Comparison of ENCODE assay signal across 26 mouse cellular contexts in genomic region chr6:88889410-88890042, GRCm38 (mm10). TPM values are rescaled to one million over a fixed set of nuclear protein-coding genes. Genes with fewer than 3 reads are reported as not detected.
A peak's percentile ranks its signal among the peaks of the same experiment; 100 is the strongest.
DNase-seq lines count a peak whose midpoint lies in the region; ATAC-seq and TF ChIP-seq lines count a peak whose summit lies in the region.
"Had no signal": no experiment of that assay in that cellular context is flagged by ENCODE, and none has a peak within 500 bp of the region (broad histone marks: within the 10 kb centered on the region; RNA-seq: fewer than 3 reads in every experiment).

No protein-coding gene starts in this region.

- 75% methylated on average over 13 of the region's 13 CpGs for WGBS in intestine, postnatal 0 days
- 89% methylated on average over 13 of the region's 13 CpGs for WGBS in intestine, embryonic 15.5 days
- 73% methylated on average over 13 of the region's 13 CpGs for WGBS in liver, embryonic 16.5 days (ENCODE audit: insufficient replicate concordance)
- WGBS in midbrain, postnatal 0 days, result 95% methylated on average over 13 of the region's 13 CpGs

- H3K9me3 ChIP-seq in intestine, postnatal 0 days (ENCODE audit: control insufficient read depth), result no peaks in the 10 kb centered on the region
- H3K9me3 ChIP-seq in intestine, embryonic 15.5 days, result no peaks in the 10 kb centered on the region
- H3K9me3 ChIP-seq in liver, embryonic 16.5 days (replicated peaks; ENCODE audit: control insufficient read depth, low read length), result no peaks in the 10 kb centered on the region
- no peaks in the 10 kb centered on the region for H3K9me3 ChIP-seq in midbrain, postnatal 0 days (ENCODE audit: low read length)
- H3K9me3 ChIP-seq: embryonic facial prominence, embryonic 12.5 days; heart, embryonic 10.5 days; heart, embryonic 15.5 days; limb, embryonic 10.5 days; limb, embryonic 15.5 days; lung, embryonic 15.5 days; megakaryocyte, embryonic 14.5 days; midbrain, embryonic 12.5 days had no signal

- H3K4me1 ChIP-seq in intestine, postnatal 0 days (replicated peaks; ENCODE audit: control insufficient read depth, insufficient read depth, low read length), result no peaks in the 10 kb centered on the region
- 0 out of 2 replicates have a peak, but pooled peaks cover under 1% of the 10 kb centered on the region for H3K4me1 ChIP-seq in intestine, embryonic 15.5 days (replicated peaks)
- H3K4me1 ChIP-seq in liver, embryonic 16.5 days (ENCODE audit: control insufficient read depth, low read depth, low read length), result peaks cover 14% of the 10 kb centered on the region
- H3K4me1 ChIP-seq in midbrain, postnatal 0 days (ENCODE audit: insufficient read depth, low read length), result no peaks in the 10 kb centered on the region
- H3K4me1 ChIP-seq: embryonic facial prominence, embryonic 12.5 days; heart, embryonic 10.5 days; limb, embryonic 10.5 days; limb, embryonic 15.5 days; lung, embryonic 15.5 days; midbrain, embryonic 12.5 days had no signal

- 0 out of 2 replicates have a peak overlapping the region, but pooled peaks have one; percentile 21 for H3K4me2 ChIP-seq in intestine, postnatal 0 days (replicated peaks; ENCODE audit: low read depth)
- H3K4me2 ChIP-seq in intestine, embryonic 15.5 days (replicated peaks), result no peak overlapping the region
- no peak overlapping the region for H3K4me2 ChIP-seq in liver, embryonic 16.5 days (ENCODE audit: low read depth, low read length)
- H3K4me2 ChIP-seq in midbrain, postnatal 0 days (ENCODE audit: low read depth, low read length, poor library complexity, severe bottlenecking), result no peak overlapping the region
- H3K4me2 ChIP-seq: embryonic facial prominence, embryonic 12.5 days; heart, embryonic 15.5 days; limb, embryonic 15.5 days; lung, embryonic 15.5 days; midbrain, embryonic 12.5 days had no signal

- peak; percentile 50 for ATAC-seq in intestine, postnatal 0 days
- no peak for ATAC-seq in intestine, embryonic 15.5 days
- peak; percentile 60; the same call in 1 of the 2 replicates for ATAC-seq in liver, embryonic 16.5 days (ENCODE audit: low read depth)
- ATAC-seq in midbrain, postnatal 0 days (ENCODE audit: low FRiP score), result no peak
- ATAC-seq: forebrain, embryonic 14.5 days; hindbrain, embryonic 16.5 days had no signal

- H3K9ac ChIP-seq in intestine, postnatal 0 days (ENCODE audit: low read depth, low read length), result no peak overlapping the region
- H3K9ac ChIP-seq in intestine, embryonic 15.5 days, result no peak overlapping the region
- no peak overlapping the region for H3K9ac ChIP-seq in liver, embryonic 16.5 days (ENCODE audit: low read depth, low read length)
- H3K9ac ChIP-seq in midbrain, postnatal 0 days (replicated peaks; ENCODE audit: low read length, poor library complexity, severe bottlenecking), result no peak overlapping the region
- H3K9ac ChIP-seq: embryonic facial prominence, embryonic 12.5 days; heart, embryonic 15.5 days; limb, embryonic 15.5 days; lung, embryonic 15.5 days; midbrain, embryonic 12.5 days had no signal

- H3K36me3 ChIP-seq in intestine, postnatal 0 days (ENCODE audit: control insufficient read depth, insufficient read depth), result peaks cover 74% of the 10 kb centered on the region
- peaks cover 72% of the 10 kb centered on the region for H3K36me3 ChIP-seq in intestine, embryonic 15.5 days
- H3K36me3 ChIP-seq in liver, embryonic 16.5 days (ENCODE audit: control insufficient read depth, insufficient read depth), result peaks cover 94% of the 10 kb centered on the region
- peaks cover 18% of the 10 kb centered on the region for H3K36me3 ChIP-seq in midbrain, postnatal 0 days (ENCODE audit: insufficient read depth, low read length)

- H3K4me3 ChIP-seq in intestine, postnatal 0 days (ENCODE audit: low read depth, low read length), result no peak overlapping the region
- no peak overlapping the region for H3K4me3 ChIP-seq in intestine, embryonic 15.5 days (replicated peaks)
- no peak overlapping the region for H3K4me3 ChIP-seq in liver, embryonic 16.5 days (ENCODE audit: low read depth, low read length)
- H3K4me3 ChIP-seq in midbrain, postnatal 0 days (ENCODE audit: low read depth, low read length), result no peak overlapping the region
- H3K4me3 ChIP-seq: embryonic facial prominence, embryonic 12.5 days; heart, embryonic 10.5 days; heart, embryonic 15.5 days; limb, embryonic 10.5 days; limb, embryonic 15.5 days; lung, embryonic 15.5 days; megakaryocyte, embryonic 14.5 days; midbrain, embryonic 12.5 days had no signal

- peak; percentile 41 for DNase-seq in lung, postnatal 36 days
- no peak for DNase-seq in lung, postnatal 10 days
- no peak for DNase-seq in midbrain, postnatal 0 days (ENCODE audit: low spot score)
- DNase-seq in layer of hippocampus, postnatal 36 days, result no peak
- DNase-seq: B cell, adult 2 months; cerebellum, adult 11-12 months; cerebellum, adult 9-11 months; embryo, embryonic 11 days; gastrocnemius, postnatal 25 days; heart, adult 11 months; kidney, adult 9 months; kidney, postnatal 10 days; right cerebral cortex, postnatal 14 days had no signal

- peak overlapping the region; percentile 80 for H3K27ac ChIP-seq in intestine, postnatal 0 days (ENCODE audit: low read depth, low read length)
- H3K27ac ChIP-seq in intestine, embryonic 15.5 days, result no peak overlapping the region
- peak overlapping the region; percentile 27 for H3K27ac ChIP-seq in liver, embryonic 16.5 days (ENCODE audit: low read length)
- H3K27ac ChIP-seq in midbrain, postnatal 0 days (ENCODE audit: low read depth, low read length), result no peak overlapping the region
- H3K27ac ChIP-seq: embryonic facial prominence, embryonic 12.5 days; heart, embryonic 10.5 days; heart, embryonic 15.5 days; limb, embryonic 10.5 days; limb, embryonic 15.5 days; lung, embryonic 15.5 days; midbrain, embryonic 12.5 days had no signal

- TF ChIP-seq CTCF in intestine, postnatal 0 days (IDR thresholded peaks at IDR 0.05; ENCODE audit: low read depth), result no peak
- no peak for TF ChIP-seq CTCF in midbrain, postnatal 0 days (IDR thresholded peaks at IDR 0.05)

- no peaks in the 10 kb centered on the region for H3K27me3 ChIP-seq in intestine, postnatal 0 days (replicated peaks; ENCODE audit: control insufficient read depth, insufficient read depth, low read length)
- no peaks in the 10 kb centered on the region for H3K27me3 ChIP-seq in intestine, embryonic 15.5 days (replicated peaks)
- no peaks in the 10 kb centered on the region for H3K27me3 ChIP-seq in liver, embryonic 16.5 days (ENCODE audit: control insufficient read depth, insufficient read depth, low read depth, low read length)
- H3K27me3 ChIP-seq in midbrain, postnatal 0 days (ENCODE audit: insufficient read depth, low read length), result no peaks in the 10 kb centered on the region
- H3K27me3 ChIP-seq: embryonic facial prominence, embryonic 12.5 days; heart, embryonic 15.5 days; limb, embryonic 15.5 days; lung, embryonic 15.5 days; megakaryocyte, embryonic 14.5 days had no signal

RNA-seq across cellular contexts. Expression of gene Mcm2, which starts 9.1 kb away (rescaled TPM):
- polyA plus RNA-seq in intestine, postnatal 0 days (2015; fragmentation: Nextera tagmentation; extraction: Ambion mirVana), result 32.9 and 33.1 TPM in 2 replicates
- polyA plus RNA-seq in intestine, embryonic 15.5 days (2015; fragmentation: Nextera tagmentation; extraction: Ambion mirVana), result 106 and 107 TPM in 2 replicates
- polyA plus RNA-seq in liver, embryonic 16.5 days (2015; fragmentation: Nextera tagmentation; extraction: Ambion mirVana), result 128 and 136 TPM in 2 replicates
- total RNA-seq in midbrain, postnatal 0 days (2014; rRNA removed), result 11.4 and 16.2 TPM in 2 replicates
- 7.6 and 7.7 TPM in 2 replicates for polyA plus RNA-seq in midbrain, postnatal 0 days (2015; fragmentation: Nextera tagmentation; extraction: Ambion mirVana)
- 1 to 10 TPM; 4.5 to 5.1 TPM for total RNA-seq in layer of hippocampus, postnatal 36 days (2021)

RNA-seq across cellular contexts. Expression of gene Tpra1, which starts 12.5 kb away (rescaled TPM):
- 81.2 and 81.6 TPM in 2 replicates for polyA plus RNA-seq in intestine, postnatal 0 days (2015; fragmentation: Nextera tagmentation; extraction: Ambion mirVana)
- 62.2 and 72.1 TPM in 2 replicates for polyA plus RNA-seq in intestine, embryonic 15.5 days (2015; fragmentation: Nextera tagmentation; extraction: Ambion mirVana)
- 56.9 and 60.3 TPM in 2 replicates for polyA plus RNA-seq in liver, embryonic 16.5 days (2015; fragmentation: Nextera tagmentation; extraction: Ambion mirVana)
- total RNA-seq in midbrain, postnatal 0 days (2014; rRNA removed), result 65.7 and 69.7 TPM in 2 replicates
- polyA plus RNA-seq in midbrain, postnatal 0 days (2015; fragmentation: Nextera tagmentation; extraction: Ambion mirVana), result 52.7 and 67.5 TPM in 2 replicates
- total RNA-seq in layer of hippocampus, postnatal 36 days (2021), result 10 to 100 TPM; 45.8 to 48.5 TPM

RNA-seq across cellular contexts. Expression of gene Podxl2, which starts 14.7 kb away (rescaled TPM):
- polyA plus RNA-seq in intestine, postnatal 0 days (2015; fragmentation: Nextera tagmentation; extraction: Ambion mirVana), result 36.3 and 39.2 TPM in 2 replicates
- polyA plus RNA-seq in intestine, embryonic 15.5 days (2015; fragmentation: Nextera tagmentation; extraction: Ambion mirVana), result 49.6 and 52.5 TPM in 2 replicates
- 0.51 and 1.6 TPM in 2 replicates for polyA plus RNA-seq in liver, embryonic 16.5 days (2015; fragmentation: Nextera tagmentation; extraction: Ambion mirVana)
- total RNA-seq in midbrain, postnatal 0 days (2014; rRNA removed), result 883 and 1,011 TPM in 2 replicates
- polyA plus RNA-seq in midbrain, postnatal 0 days (2015; fragmentation: Nextera tagmentation; extraction: Ambion mirVana), result 727 and 776 TPM in 2 replicates
- 100 to 1,000 TPM; 159 to 169 TPM for total RNA-seq in layer of hippocampus, postnatal 36 days (2021)

RNA-seq across cellular contexts. Expression of gene Abtb1, which starts 47.7 kb away (rescaled TPM):
- 22.7 and 23.9 TPM in 2 replicates for polyA plus RNA-seq in intestine, postnatal 0 days (2015; fragmentation: Nextera tagmentation; extraction: Ambion mirVana)
- polyA plus RNA-seq in intestine, embryonic 15.5 days (2015; fragmentation: Nextera tagmentation; extraction: Ambion mirVana), result 24.2 and 25.0 TPM in 2 replicates
- 61.0 and 65.2 TPM in 2 replicates for polyA plus RNA-seq in liver, embryonic 16.5 days (2015; fragmentation: Nextera tagmentation; extraction: Ambion mirVana)
- 60.2 and 65.7 TPM in 2 replicates for total RNA-seq in midbrain, postnatal 0 days (2014; rRNA removed)
- polyA plus RNA-seq in midbrain, postnatal 0 days (2015; fragmentation: Nextera tagmentation; extraction: Ambion mirVana), result 29.2 and 34.9 TPM in 2 replicates
- 10 to 100 TPM; 29.7 to 30.6 TPM for total RNA-seq in layer of hippocampus, postnatal 36 days (2021)

Comparison
In these comparisons a context has a peak if more than half of its experiments do, and no peak if none do; other contexts are left out.
1. ATAC-seq: peak in intestine, postnatal 0 days (single experiment) and liver, embryonic 16.5 days (single experiment); none in intestine, embryonic 15.5 days (single experiment) and midbrain, postnatal 0 days (single experiment).
2. H3K27ac ChIP-seq: peak in intestine, postnatal 0 days (single experiment) and liver, embryonic 16.5 days (single experiment); none in intestine, embryonic 15.5 days (single experiment) and midbrain, postnatal 0 days (single experiment).
3. RNA of gene Podxl2, which starts 14.7 kb away (polyA plus RNA-seq): 727 to 776 TPM in midbrain, postnatal 0 days; 49.6 to 52.5 TPM in intestine, embryonic 15.5 days, 36.3 to 39.2 TPM in intestine, postnatal 0 days and 0.51 to 1.6 TPM in liver, embryonic 16.5 days; every median in the first group is over 10 times any median in the second.